14 mouse cellular contexts compared by ENCODE assay signal in genomic region chr2:30875621-30876432, GRCm38 (mm10). TPM values are rescaled to one million over a fixed set of nuclear protein-coding genes. Genes with fewer than 3 reads are reported as not detected.
DNase-seq lines count a peak whose midpoint lies in the region; ATAC-seq and TF ChIP-seq lines count a peak whose summit lies in the region.
"Had no signal": no experiment of that assay in that cellular context is flagged by ENCODE, and none has a peak within 500 bp of the region (broad histone marks: within the 10 kb centered on the region; RNA-seq: fewer than 3 reads in every experiment).

No protein-coding gene starts in this region.

- peak overlapping the region; percentile 44 for H3K27ac ChIP-seq in forebrain, embryonic 16.5 days (ENCODE audit: low read length)
- H3K27ac ChIP-seq in forebrain, postnatal 0 days (ENCODE audit: low read depth, low read length) = no peak overlapping the region
- H3K27ac ChIP-seq in midbrain, embryonic 10.5 days (replicated peaks) = peak overlapping the region; percentile 61
- no peak overlapping the region for H3K27ac ChIP-seq in midbrain, embryonic 14.5 days (replicated peaks; ENCODE audit: low read depth, low read length)
- peak overlapping the region; percentile 85 for H3K27ac ChIP-seq in embryonic fibroblast, embryonic 13.5 days (ENCODE audit: insufficient read depth, low read length)
- H3K27ac ChIP-seq in limb, embryonic 14.5 days (replicated peaks; ENCODE audit: low read depth, low read length) = peak overlapping the region; percentile 67
- H3K27ac ChIP-seq: stomach, embryonic 15.5 days had no signal

- H3K9me3 ChIP-seq in forebrain, embryonic 16.5 days (ENCODE audit: control insufficient read depth, low read length) = no peaks in the 10 kb centered on the region
- H3K9me3 ChIP-seq in forebrain, postnatal 0 days (ENCODE audit: low read length) = no peaks in the 10 kb centered on the region
- no peaks in the 10 kb centered on the region for H3K9me3 ChIP-seq in midbrain, embryonic 10.5 days (replicated peaks)
- H3K9me3 ChIP-seq in midbrain, embryonic 14.5 days (ENCODE audit: control insufficient read depth, low read length) = no peaks in the 10 kb centered on the region
- H3K9me3 ChIP-seq in limb, embryonic 14.5 days (ENCODE audit: control insufficient read depth, low read length) = no peaks in the 10 kb centered on the region
- H3K9me3 ChIP-seq: stomach, embryonic 15.5 days had no signal

- ATAC-seq in forebrain, embryonic 16.5 days = no peak
- no peak; the same call in 1 of the 2 replicates for ATAC-seq in forebrain, postnatal 0 days
- no peak for ATAC-seq in midbrain, embryonic 14.5 days (ENCODE audit: low FRiP score, low TSS enrichment)
- ATAC-seq in limb, embryonic 14.5 days (ENCODE audit: low FRiP score, low read depth) = no peak
- ATAC-seq: midbrain, embryonic 16.5 days had no signal

- H3K4me2 ChIP-seq in forebrain, embryonic 16.5 days (ENCODE audit: low read length) = no peak overlapping the region
- H3K4me2 ChIP-seq in forebrain, postnatal 0 days (ENCODE audit: low read depth) = no peak overlapping the region
- H3K4me2 ChIP-seq in midbrain, embryonic 14.5 days (ENCODE audit: low read length) = no peak overlapping the region
- H3K4me2 ChIP-seq in limb, embryonic 14.5 days (replicated peaks; ENCODE audit: low read depth, low read length, severe bottlenecking) = no peak overlapping the region
- H3K4me2 ChIP-seq: lung, embryonic 14.5 days; stomach, embryonic 15.5 days had no signal

- TF ChIP-seq CTCF in forebrain, postnatal 0 days (IDR thresholded peaks at IDR 0.05; ENCODE audit: low read depth) = no peak
- no peak for TF ChIP-seq CTCF in embryonic fibroblast, embryonic 13.5 days (IDR thresholded peaks at IDR 0.05; ENCODE audit: borderline replicate concordance, insufficient read depth, low read length)

- TF ChIP-seq POLR2A in embryonic fibroblast, embryonic 13.5 days (IDR thresholded peaks at IDR 0.05; ENCODE audit: low read depth, low read length) = no peak; the same call in 1 of the 2 replicates
- TF ChIP-seq POLR2A in limb, embryonic 14.5 days (IDR thresholded peaks at IDR 0.05; ENCODE audit: borderline replicate concordance, extremely low read depth, insufficient read depth, insufficient read length) = no peak

- no peak overlapping the region for H3K4me3 ChIP-seq in forebrain, embryonic 16.5 days (replicated peaks; ENCODE audit: low read length)
- no peak overlapping the region for H3K4me3 ChIP-seq in forebrain, postnatal 0 days (ENCODE audit: low read depth, low read length)
- no peak overlapping the region for H3K4me3 ChIP-seq in midbrain, embryonic 10.5 days
- no peak overlapping the region for H3K4me3 ChIP-seq in midbrain, embryonic 14.5 days (replicated peaks; ENCODE audit: low read depth, low read length)
- H3K4me3 ChIP-seq in embryonic fibroblast, embryonic 13.5 days (ENCODE audit: insufficient read depth, low read length) = no peak overlapping the region
- H3K4me3 ChIP-seq in limb, embryonic 14.5 days (replicated peaks; ENCODE audit: low read length) = no peak overlapping the region
- H3K4me3 ChIP-seq: stomach, embryonic 15.5 days had no signal

- no peak for DNase-seq in forebrain, postnatal 0 days
- no peak for DNase-seq in midbrain, embryonic 10.5 days (ENCODE audit: low spot score)
- no peak for DNase-seq in midbrain, embryonic 14.5 days
- DNase-seq in limb, embryonic 14.5 days (ENCODE audit: low spot score) = no peak
- no peak for DNase-seq in thymus, postnatal 14 days
- no peak for DNase-seq in spleen, postnatal 4 days (ENCODE audit: low spot score in 2 of 2)
- DNase-seq: B cell, adult 2 months; kidney, adult 18-20 months; lung, embryonic 14.5 days had no signal

- H3K9ac ChIP-seq in forebrain, embryonic 16.5 days (replicated peaks; ENCODE audit: low read depth, low read length) = no peak overlapping the region
- H3K9ac ChIP-seq in forebrain, postnatal 0 days = no peak overlapping the region
- H3K9ac ChIP-seq in midbrain, embryonic 14.5 days (replicated peaks; ENCODE audit: low read length) = no peak overlapping the region
- H3K9ac ChIP-seq in limb, embryonic 14.5 days (ENCODE audit: low read depth, low read length, severe bottlenecking) = no peak overlapping the region
- H3K9ac ChIP-seq: lung, embryonic 14.5 days; stomach, embryonic 15.5 days had no signal

- H3K4me1 ChIP-seq in forebrain, embryonic 16.5 days (replicated peaks; ENCODE audit: control insufficient read depth, insufficient read depth, low read length) = peaks cover 16% of the 10 kb centered on the region
- no peaks in the 10 kb centered on the region for H3K4me1 ChIP-seq in forebrain, postnatal 0 days (ENCODE audit: insufficient read depth)
- peaks cover 36% of the 10 kb centered on the region for H3K4me1 ChIP-seq in midbrain, embryonic 10.5 days
- no peaks in the 10 kb centered on the region for H3K4me1 ChIP-seq in midbrain, embryonic 14.5 days (ENCODE audit: control insufficient read depth, insufficient read depth, low read length)
- H3K4me1 ChIP-seq in embryonic fibroblast, embryonic 13.5 days (ENCODE audit: control insufficient read depth, insufficient read depth, low read length) = peaks cover 3% of the 10 kb centered on the region; the same call in 1 of the 2 replicates
- peaks cover 55% of the 10 kb centered on the region for H3K4me1 ChIP-seq in limb, embryonic 14.5 days (ENCODE audit: control insufficient read depth, insufficient read depth, low read length)

- no peaks in the 10 kb centered on the region for H3K27me3 ChIP-seq in forebrain, embryonic 16.5 days (replicated peaks; ENCODE audit: control insufficient read depth, insufficient read depth, low read length)
- no peaks in the 10 kb centered on the region for H3K27me3 ChIP-seq in forebrain, postnatal 0 days (ENCODE audit: insufficient read depth, low read length)
- H3K27me3 ChIP-seq in midbrain, embryonic 10.5 days (ENCODE audit: low read depth, poor library complexity, severe bottlenecking) = no peaks in the 10 kb centered on the region
- H3K27me3 ChIP-seq in midbrain, embryonic 14.5 days (ENCODE audit: control insufficient read depth, insufficient read depth, low read length) = no peaks in the 10 kb centered on the region
- H3K27me3 ChIP-seq in limb, embryonic 14.5 days (ENCODE audit: control insufficient read depth, insufficient read depth, low read length) = no peaks in the 10 kb centered on the region
- H3K27me3 ChIP-seq: stomach, embryonic 15.5 days had no signal

- H3K36me3 ChIP-seq in forebrain, embryonic 16.5 days (ENCODE audit: control insufficient read depth, insufficient read depth) = no peaks in the 10 kb centered on the region
- no peaks in the 10 kb centered on the region for H3K36me3 ChIP-seq in forebrain, postnatal 0 days (ENCODE audit: insufficient read depth)
- no peaks in the 10 kb centered on the region for H3K36me3 ChIP-seq in midbrain, embryonic 10.5 days
- H3K36me3 ChIP-seq in midbrain, embryonic 14.5 days (ENCODE audit: control insufficient read depth, insufficient read depth, low read length) = no peaks in the 10 kb centered on the region
- peaks cover 25% of the 10 kb centered on the region for H3K36me3 ChIP-seq in limb, embryonic 14.5 days (ENCODE audit: control insufficient read depth, insufficient read depth, low read length)
- H3K36me3 ChIP-seq: stomach, embryonic 15.5 days had no signal

- 49% methylated on average over 11 of the region's 11 CpGs for WGBS in forebrain, embryonic 16.5 days
- WGBS in forebrain, postnatal 0 days = 45% methylated on average over 11 of the region's 11 CpGs
- WGBS in midbrain, embryonic 10.5 days = 47% methylated on average over 11 of the region's 11 CpGs
- WGBS in midbrain, embryonic 14.5 days = 49% methylated on average over 11 of the region's 11 CpGs
- WGBS in limb, embryonic 14.5 days = 35% methylated on average over 11 of the region's 11 CpGs

RNA-seq across cellular contexts. Expression of gene Prrx2, which starts 41.1 kb away (rescaled TPM):
- polyA plus RNA-seq in forebrain, embryonic 16.5 days (2015; fragmentation: Nextera tagmentation; extraction: Ambion mirVana) = 1.9 and 4.0 TPM in 2 replicates
- 2.5 and 4.1 TPM in 2 replicates for total RNA-seq in forebrain, postnatal 0 days (2014; rRNA removed)
- polyA plus RNA-seq in forebrain, postnatal 0 days (2015; fragmentation: Nextera tagmentation; extraction: Ambion mirVana) = 3.6 and 3.7 TPM in 2 replicates
- 22.3 and 29.5 TPM in 2 replicates for polyA plus RNA-seq in midbrain, embryonic 10.5 days (2016; fragmentation: Nextera tagmentation; extraction: Ambion mirVana)
- polyA plus RNA-seq in midbrain, embryonic 14.5 days (2014; fragmentation: Nextera tagmentation; extraction: Ambion mirVana) = 1.4 and 2.2 TPM in 2 replicates
- 130 and 154 TPM in 2 replicates for polyA plus RNA-seq in embryonic fibroblast, embryonic 13.5 days (2011; ENCODE audit: insufficient read length, low read depth, missing spikeins)
- 176 and 268 TPM in 2 replicates for polyA plus RNA-seq in limb, embryonic 14.5 days (2012; rRNA removed)
- polyA plus RNA-seq in limb, embryonic 14.5 days (2014; fragmentation: Nextera tagmentation; extraction: Ambion mirVana) = 93.1 and 112 TPM in 2 replicates
- total RNA-seq: granulocyte monocyte progenitor cell, adult 5-6 weeks had no signal

RNA-seq across cellular contexts. Expression of gene Asb6, which starts 45.7 kb away (rescaled TPM):
- polyA plus RNA-seq in forebrain, embryonic 16.5 days (2015; fragmentation: Nextera tagmentation; extraction: Ambion mirVana) = 41.2 and 47.2 TPM in 2 replicates
- total RNA-seq in forebrain, postnatal 0 days (2014; rRNA removed) = 32.7 and 45.2 TPM in 2 replicates
- polyA plus RNA-seq in forebrain, postnatal 0 days (2015; fragmentation: Nextera tagmentation; extraction: Ambion mirVana) = 31.3 and 36.0 TPM in 2 replicates
- 43.9 and 45.8 TPM in 2 replicates for polyA plus RNA-seq in midbrain, embryonic 10.5 days (2016; fragmentation: Nextera tagmentation; extraction: Ambion mirVana)
- polyA plus RNA-seq in midbrain, embryonic 14.5 days (2014; fragmentation: Nextera tagmentation; extraction: Ambion mirVana) = 38.5 and 42.7 TPM in 2 replicates
- polyA plus RNA-seq in embryonic fibroblast, embryonic 13.5 days (2011; ENCODE audit: insufficient read length, low read depth, missing spikeins) = 20.2 and 26.0 TPM in 2 replicates
- polyA plus RNA-seq in limb, embryonic 14.5 days (2012; rRNA removed) = 36.8 and 48.7 TPM in 2 replicates
- polyA plus RNA-seq in limb, embryonic 14.5 days (2014; fragmentation: Nextera tagmentation; extraction: Ambion mirVana) = 29.5 and 31.8 TPM in 2 replicates

RNA-seq across cellular contexts. Expression of gene Ptges, which starts 53.8 kb away (rescaled TPM):
- polyA plus RNA-seq in forebrain, embryonic 16.5 days (2015; fragmentation: Nextera tagmentation; extraction: Ambion mirVana) = 3.3 and 4.4 TPM in 2 replicates
- 4.2 and 6.3 TPM in 2 replicates for total RNA-seq in forebrain, postnatal 0 days (2014; rRNA removed)
- 4.8 TPM in 2 replicates for polyA plus RNA-seq in forebrain, postnatal 0 days (2015; fragmentation: Nextera tagmentation; extraction: Ambion mirVana)
- polyA plus RNA-seq in midbrain, embryonic 10.5 days (2016; fragmentation: Nextera tagmentation; extraction: Ambion mirVana) = 5.8 and 9.7 TPM in 2 replicates
- 3.2 and 4.2 TPM in 2 replicates for polyA plus RNA-seq in midbrain, embryonic 14.5 days (2014; fragmentation: Nextera tagmentation; extraction: Ambion mirVana)
- polyA plus RNA-seq in embryonic fibroblast, embryonic 13.5 days (2011; ENCODE audit: insufficient read length, low read depth, missing spikeins) = 37.2 and 41.3 TPM in 2 replicates
- polyA plus RNA-seq in limb, embryonic 14.5 days (2012; rRNA removed) = 16.4 and 22.7 TPM in 2 replicates
- 17.8 and 20.5 TPM in 2 replicates for polyA plus RNA-seq in limb, embryonic 14.5 days (2014; fragmentation: Nextera tagmentation; extraction: Ambion mirVana)

Comparison
In these comparisons a context has a peak if more than half of its experiments do, and no peak if none do; other contexts are left out.
1. H3K27ac ChIP-seq: peak in forebrain, embryonic 16.5 days (single experiment), midbrain, embryonic 10.5 days (single experiment), embryonic fibroblast, embryonic 13.5 days (single experiment) and limb, embryonic 14.5 days (single experiment); none in forebrain, postnatal 0 days (single experiment) and midbrain, embryonic 14.5 days (single experiment).